Mouse (Mus musculus): Measurements from ENCODE around the gene B130006D01Rik.

- TF ChIP-seq CTCF (IDR thresholded peaks at IDR 0.05; ENCODE audit: borderline replicate concordance, control insufficient read depth, extremely low read depth, insufficient read depth, low read length, poor library complexity) (peak; percentile 78; the same call in 1 of the 2 replicates), POLR2A (IDR thresholded peaks at IDR 0.05; ENCODE audit: control insufficient read depth, extremely low read depth, insufficient read depth, low read length, poor library complexity) (no peak)
Observed at GRCm38 (mm10) chr11:95676307-95676706, 47.1 kb upstream of the B130006D01Rik start.
